ENCODE assay signal across 8 mouse cellular contexts in genomic region chr1:136726145-136726935, GRCm38 (mm10).
DNase-seq lines count a peak whose midpoint lies in the region; ATAC-seq and TF ChIP-seq lines count a peak whose summit lies in the region.

No protein-coding gene starts in this region.

- CTCF ChIA-PET in Patski (lab: Charles Lee), result interaction anchor here (0.7 to 2.4 kb wide), 5 partner anchors 9 to 23 kb away, joined by 3 to 10 read pairs (median 4); no protein-coding TSS in a partner anchor

- no peaks in the 10 kb centered on the region for H3K36me3 ChIP-seq in hindbrain, embryonic 14.5 days (replicated peaks; ENCODE audit: control insufficient read depth, insufficient read depth)
- H3K36me3 ChIP-seq in hindbrain, embryonic 16.5 days (ENCODE audit: control insufficient read depth, insufficient read depth, low read length), result no peaks in the 10 kb centered on the region

- H3K27me3 ChIP-seq in hindbrain, embryonic 14.5 days (ENCODE audit: control insufficient read depth, insufficient read depth, low read length), result peaks cover 14% of the 10 kb centered on the region; the same call in 1 of the 2 replicates
- H3K27me3 ChIP-seq in hindbrain, embryonic 16.5 days (replicated peaks; ENCODE audit: control insufficient read depth, insufficient read depth, low read length), result no peaks in the 10 kb centered on the region
- no peaks in the 10 kb centered on the region for H3K27me3 ChIP-seq in Patski

- WGBS in hindbrain, embryonic 14.5 days, result 51% methylated on average over 11 of the region's 11 CpGs
- 48% methylated on average over 11 of the region's 11 CpGs for WGBS in hindbrain, embryonic 16.5 days

- no peak overlapping the region for H3K27ac ChIP-seq in hindbrain, embryonic 14.5 days
- no peak overlapping the region for H3K27ac ChIP-seq in hindbrain, embryonic 16.5 days (ENCODE audit: low read depth, low read length)

- peak; percentile 73 for TF ChIP-seq CTCF in Patski (IDR thresholded peaks at IDR 0.05)

- no peaks in the 10 kb centered on the region for H3K9me3 ChIP-seq in hindbrain, embryonic 14.5 days (ENCODE audit: control insufficient read depth, low read length)
- no peaks in the 10 kb centered on the region for H3K9me3 ChIP-seq in hindbrain, embryonic 16.5 days (ENCODE audit: control insufficient read depth, low read length)

- POLR2A ChIA-PET in Patski (lab: Charles Lee), result no interaction called here

- H3K9ac ChIP-seq in hindbrain, embryonic 14.5 days, result no peak overlapping the region
- H3K9ac ChIP-seq in hindbrain, embryonic 16.5 days (ENCODE audit: low read depth, low read length), result no peak overlapping the region

- no peak overlapping the region for H3K4me3 ChIP-seq in hindbrain, embryonic 14.5 days (replicated peaks; ENCODE audit: low read length)
- no peak overlapping the region for H3K4me3 ChIP-seq in hindbrain, embryonic 16.5 days (ENCODE audit: low read length)

- H3K4me2 ChIP-seq in hindbrain, embryonic 14.5 days (replicated peaks), result no peak overlapping the region
- H3K4me2 ChIP-seq in hindbrain, embryonic 16.5 days (ENCODE audit: low read length), result no peak overlapping the region

- ATAC-seq in hindbrain, embryonic 14.5 days (ENCODE audit: low FRiP score), result no peak
- ATAC-seq in hindbrain, embryonic 16.5 days, result no peak
- no peak for ATAC-seq in Patski
- no peak for ATAC-seq in erythroid progenitor cell, adult 5-6 weeks (replicated peaks; ENCODE audit: low FRiP score, poor library complexity, severe bottlenecking)

- peak; percentile 38 for DNase-seq in hindbrain, embryonic 14.5 days (ENCODE audit: low spot score)
- peak; percentile 61 to 62 for DNase-seq in B cell, adult 2 months
- no peak for DNase-seq in Patski (ENCODE audit: low read depth, low spot score)
- peak; percentile 7 for DNase-seq in lung, postnatal 25 days (ENCODE audit: low spot score)
- DNase-seq in right cerebral cortex, postnatal 14 days, result no peak
- no peak for DNase-seq in right cerebral cortex, adult 2 months (ENCODE audit: low spot score in 2 of 2)

- H3K4me1 ChIP-seq in hindbrain, embryonic 14.5 days (replicated peaks; ENCODE audit: control insufficient read depth, insufficient read depth, low read length), result 0 out of 2 replicates have a peak, but pooled peaks cover 3% of the 10 kb centered on the region
- H3K4me1 ChIP-seq in hindbrain, embryonic 16.5 days (ENCODE audit: control insufficient read depth, insufficient read depth, low read depth, low read length), result no peaks in the 10 kb centered on the region

- in situ Hi-C loops in Patski (cut with MboI; ENCODE audit: low pct_unique_long_range_greater_than_20kb), result no loop called here

Comparison
In these comparisons a context has a peak if more than half of its experiments do, and no peak if none do; other contexts are left out.
1. DNase-seq: peak in hindbrain, embryonic 14.5 days (single experiment), B cell, adult 2 months (2 of 2) and lung, postnatal 25 days (single experiment); none in Patski (single experiment), right cerebral cortex, postnatal 14 days (single experiment) and right cerebral cortex, adult 2 months (0 of 2).